Mouse (Mus musculus) ovary, adult 18-20 months (tissue): Measurements from ENCODE around the gene Zcwpw1.
A peak's percentile ranks its signal among the peaks of the same experiment; 100 is the strongest.

Source experiments
- DNase-seq: peaks from one replicate; pipeline ENCODE4 v3.0.0; 2022; ENCODE audit warnings: low spot score, mixed read lengths

Gene Zcwpw1

DNA sequence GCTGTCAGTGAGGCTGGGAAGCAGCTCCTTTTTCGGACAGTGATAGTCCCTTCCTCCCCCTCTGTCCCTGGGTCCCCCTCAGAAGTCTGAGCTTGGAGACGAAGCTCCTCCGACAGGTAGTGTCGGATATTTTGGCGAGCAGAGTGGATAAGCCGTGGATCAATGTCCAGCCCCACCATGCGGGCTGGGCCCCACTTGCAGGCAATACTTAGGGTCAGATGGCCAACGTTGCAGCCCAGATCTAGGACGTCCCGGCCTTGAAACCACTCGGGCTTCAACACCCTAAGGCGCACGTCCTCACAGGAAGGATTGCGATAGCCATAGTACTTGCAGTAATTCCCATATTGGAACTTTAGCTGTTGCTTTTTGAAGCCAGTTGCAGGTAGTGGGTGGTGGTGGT is 3.1 kb upstream of the Zcwpw1 start:
- DNase-seq = no peak

DNA sequence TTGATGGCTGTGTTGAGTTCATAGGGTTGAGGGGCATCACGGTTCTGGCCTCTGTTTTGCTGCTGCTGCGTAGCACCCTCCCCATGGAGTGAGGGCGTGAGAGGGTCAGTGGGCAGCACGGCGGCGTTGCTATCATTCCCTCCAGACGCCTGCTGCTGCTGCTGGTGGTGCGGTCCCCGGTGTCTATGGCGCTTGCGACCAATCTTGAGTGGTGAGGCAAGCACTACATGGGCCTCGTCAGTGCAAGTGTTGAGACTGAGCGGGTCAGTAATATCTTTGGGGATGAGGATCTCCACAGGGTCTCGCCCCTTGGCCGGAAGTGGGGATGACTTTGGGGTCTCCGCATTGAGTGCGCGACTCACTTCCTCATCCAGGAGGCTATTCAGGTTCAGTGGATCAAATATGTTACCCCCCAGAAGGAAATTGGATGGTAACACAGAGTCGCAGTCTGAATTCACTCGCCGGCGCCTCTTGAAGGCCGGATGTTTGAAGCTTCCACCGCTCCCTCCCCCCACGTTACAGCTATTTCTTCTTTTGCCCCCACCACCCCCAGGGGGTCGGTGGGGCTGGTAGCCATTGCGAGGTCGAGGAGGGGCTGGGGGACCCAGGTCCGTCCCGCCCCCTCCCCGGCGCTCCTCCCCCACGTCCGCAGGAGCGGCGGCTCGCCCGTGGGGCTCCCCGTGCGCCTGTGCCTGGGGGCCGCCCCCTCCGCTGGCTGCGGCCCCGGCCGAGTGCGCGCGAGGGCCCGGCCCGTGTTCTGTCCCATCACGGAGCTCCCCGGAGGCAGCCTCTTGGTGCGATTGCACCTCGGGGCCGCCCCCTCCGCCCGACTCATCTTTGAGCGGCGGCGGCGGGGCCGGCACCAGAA is 2.2 kb upstream of the Zcwpw1 start:
- no peak for DNase-seq

GRCm38 (mm10) chr5:137786109-137786942 is 1.3 kb upstream of the Zcwpw1 start:
- peak; percentile 99 for DNase-seq

DNA sequence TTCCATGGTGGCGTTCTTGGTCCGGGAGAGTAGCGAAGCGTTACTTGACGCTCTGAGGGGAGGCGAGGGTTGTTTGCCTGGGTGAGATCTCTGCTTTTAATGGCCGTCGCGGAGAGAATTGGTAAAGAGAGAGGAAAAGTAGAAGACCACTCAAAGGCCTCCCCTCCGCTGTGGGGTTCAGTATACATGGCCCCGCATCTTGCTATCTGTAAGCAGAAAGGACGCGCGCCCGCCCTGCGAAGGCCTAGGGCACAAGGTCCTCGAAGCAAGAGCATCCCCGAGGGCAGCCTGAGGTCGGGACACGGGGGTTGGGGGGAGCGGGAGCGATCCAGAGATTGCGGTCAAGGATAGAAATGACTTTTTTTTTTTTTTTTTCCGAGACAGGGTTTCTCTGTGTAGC is 573 bp downstream of the Zcwpw1 start:
- DNase-seq = no peak

- DNase-seq = no peak
Measured at GRCm38 (mm10) chr5:137788946-137789531, 1.4 kb downstream of the Zcwpw1 start.

DNA sequence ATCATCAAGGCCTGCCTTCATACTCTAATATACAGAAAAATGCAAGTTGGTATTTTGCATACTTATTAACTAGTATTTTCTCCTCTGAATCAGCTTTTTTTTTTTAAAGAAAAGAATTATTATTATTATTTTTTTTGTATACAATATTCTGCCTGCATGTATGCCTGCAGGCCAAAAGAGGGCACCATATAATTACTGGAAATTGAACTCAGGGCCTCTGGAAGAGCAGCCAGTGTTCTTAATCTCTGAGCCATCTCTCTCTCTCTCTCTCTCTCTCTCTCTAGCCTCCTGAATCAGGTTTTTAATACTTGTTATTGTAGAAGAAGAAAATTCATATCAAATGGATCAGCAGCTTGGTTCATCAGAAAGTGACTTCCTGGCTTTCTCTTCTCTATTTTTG is 4.0 kb downstream of the Zcwpw1 start:
- DNase-seq = no peak

DNA sequence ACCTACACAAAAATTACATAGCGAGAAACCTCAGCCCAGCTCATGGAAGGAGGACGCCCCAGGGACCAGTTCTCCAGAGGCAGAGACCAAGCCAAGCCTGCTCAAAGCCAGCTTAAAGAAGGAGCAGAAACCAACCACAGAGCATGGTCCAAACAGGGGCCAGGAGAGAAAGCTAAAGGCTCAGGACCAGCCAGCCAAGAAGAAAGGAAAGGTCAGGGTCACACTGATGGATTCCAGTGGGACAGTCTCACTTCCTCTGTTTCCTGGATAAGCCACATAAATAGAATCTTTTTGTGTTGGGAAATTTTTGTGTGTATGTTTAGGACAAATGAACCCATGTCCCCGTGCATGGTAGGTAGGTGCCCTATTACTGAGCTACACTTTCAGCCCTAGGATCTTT is 9.0 kb downstream of the Zcwpw1 start:
- no peak for DNase-seq

DNA sequence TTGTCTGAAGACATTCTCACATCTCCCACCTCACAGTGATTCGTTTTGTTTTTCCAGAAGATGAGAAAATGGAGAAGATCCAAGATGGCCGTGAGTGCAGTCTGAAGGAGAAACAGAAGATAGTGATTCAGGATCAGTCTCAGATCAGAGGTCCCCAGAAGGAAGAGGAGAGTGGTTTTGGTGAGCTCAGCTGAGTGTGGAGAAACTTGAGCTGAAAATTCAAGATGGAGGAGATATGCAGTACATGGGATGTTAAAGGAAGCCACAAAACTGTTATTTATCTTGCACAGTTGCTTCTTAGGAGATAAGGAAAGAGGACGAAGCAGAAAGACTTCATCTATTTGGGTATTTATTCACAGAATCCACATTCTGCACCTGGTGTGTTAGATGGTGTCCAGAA is 13.3 kb downstream of the Zcwpw1 start:
- no peak for DNase-seq

DNA sequence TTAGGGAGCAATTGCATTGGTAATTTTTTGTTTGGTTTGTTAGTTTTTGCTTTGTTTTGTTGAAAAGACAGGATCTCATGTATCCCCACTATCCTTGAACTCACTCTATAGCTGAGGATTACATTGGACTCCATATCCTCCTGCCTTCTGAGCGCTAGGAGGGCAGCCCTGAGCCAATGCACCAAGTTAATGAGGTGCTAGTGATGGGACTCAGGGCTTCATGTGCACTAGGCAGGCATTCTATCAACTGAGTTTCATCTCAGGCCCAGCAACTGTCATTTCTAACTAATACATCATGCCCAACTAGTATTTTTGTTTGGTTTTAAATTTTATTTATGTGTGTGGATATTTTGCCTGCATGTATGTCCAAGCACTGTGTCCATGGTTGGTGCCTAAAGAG is 18.6 kb downstream of the Zcwpw1 start:
- DNase-seq = no peak

DNA sequence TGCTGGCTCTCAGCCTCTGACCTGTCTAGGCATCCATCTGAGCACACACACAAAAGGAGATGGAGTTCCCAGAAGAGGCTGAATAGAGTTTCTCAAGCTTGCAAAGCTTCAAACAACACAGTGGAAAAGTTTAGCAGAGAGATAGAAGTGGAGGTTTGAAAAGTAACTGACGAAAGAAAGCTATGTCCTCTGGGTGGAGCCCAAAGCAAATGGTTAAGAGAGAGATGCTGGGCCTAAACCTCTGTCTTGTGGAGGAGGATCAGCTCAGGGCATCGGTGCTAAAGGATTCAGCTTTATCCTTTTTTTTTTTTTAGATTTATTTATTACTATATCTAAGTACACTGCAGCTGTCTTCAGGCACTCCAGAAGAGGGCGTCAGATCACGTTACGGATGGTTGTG is 20.7 kb downstream of the Zcwpw1 start:
- DNase-seq = no peak

- DNase-seq = no peak
Measured at GRCm38 (mm10) chr5:137817466-137818222, 30.0 kb downstream of the Zcwpw1 start.

DNA sequence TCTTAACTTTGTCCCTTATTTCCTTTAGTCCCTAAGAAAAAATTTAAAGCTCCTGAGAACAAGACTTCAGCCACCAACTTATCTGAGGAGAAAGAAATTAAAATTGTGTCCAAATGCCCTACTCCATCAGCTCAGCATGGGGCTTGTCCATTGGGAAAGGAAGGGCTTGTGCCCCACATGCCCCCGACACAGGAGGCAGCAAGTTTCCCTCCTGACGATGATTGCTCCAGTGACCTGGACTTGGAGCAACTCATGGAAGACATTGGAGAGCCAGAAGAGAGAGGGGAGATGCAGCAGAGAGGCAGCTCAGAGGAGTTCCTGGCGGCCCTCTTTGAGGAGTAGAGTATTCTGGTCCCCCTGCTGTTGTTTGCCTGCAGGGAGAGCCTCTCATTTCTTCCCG is 34.5 kb downstream of the Zcwpw1 start:
- no peak for DNase-seq

DNA sequence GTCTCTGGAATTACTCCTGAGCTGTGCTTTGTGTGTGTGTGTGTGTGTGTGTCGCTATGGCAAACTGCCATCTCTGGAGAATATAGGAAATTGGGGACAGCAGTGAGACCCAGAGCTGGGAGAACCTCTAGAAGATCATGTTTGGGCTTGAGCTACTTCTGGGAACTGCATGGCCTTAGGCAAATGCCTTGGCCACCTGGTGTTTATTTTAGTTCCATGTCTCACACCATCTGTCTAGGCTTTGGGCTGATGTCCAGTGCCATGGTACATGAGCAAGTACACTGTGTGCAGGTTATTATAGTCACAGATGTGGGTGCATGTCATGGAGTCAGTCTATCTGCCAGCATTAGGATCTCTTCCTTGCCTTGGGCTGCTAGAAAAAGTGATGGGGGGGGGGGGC is 35.0 kb downstream of the Zcwpw1 start:
- no peak for DNase-seq

DNA sequence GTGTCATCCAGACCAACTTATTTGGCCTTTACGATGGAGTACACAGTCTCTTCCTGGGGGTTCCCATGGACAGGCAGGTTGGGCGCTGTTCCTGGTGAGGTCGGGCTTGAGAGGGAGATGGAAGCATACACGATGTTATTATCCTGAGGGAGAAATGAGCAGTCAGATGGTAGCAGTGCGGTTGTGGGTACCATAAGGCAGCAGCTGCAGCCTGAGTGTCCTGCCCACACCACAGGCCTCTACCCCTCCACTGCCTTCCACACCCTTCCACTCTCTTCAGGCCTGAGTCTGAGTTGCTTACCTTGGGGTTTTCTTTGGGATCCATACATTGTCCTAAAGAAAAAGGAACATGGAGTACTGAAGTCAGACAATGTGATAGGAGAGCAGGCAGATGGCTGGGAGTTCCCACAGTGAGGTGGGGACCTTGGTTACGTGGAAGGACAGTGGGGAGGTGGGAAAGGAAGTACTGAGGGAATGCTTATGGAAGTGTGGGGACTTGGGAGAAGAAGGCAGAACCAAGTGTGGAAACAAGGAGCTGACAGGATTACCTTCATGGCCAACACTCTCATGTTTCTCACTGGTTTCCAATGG is 36.0 kb downstream of the Zcwpw1 start:
- DNase-seq = no peak

DNA sequence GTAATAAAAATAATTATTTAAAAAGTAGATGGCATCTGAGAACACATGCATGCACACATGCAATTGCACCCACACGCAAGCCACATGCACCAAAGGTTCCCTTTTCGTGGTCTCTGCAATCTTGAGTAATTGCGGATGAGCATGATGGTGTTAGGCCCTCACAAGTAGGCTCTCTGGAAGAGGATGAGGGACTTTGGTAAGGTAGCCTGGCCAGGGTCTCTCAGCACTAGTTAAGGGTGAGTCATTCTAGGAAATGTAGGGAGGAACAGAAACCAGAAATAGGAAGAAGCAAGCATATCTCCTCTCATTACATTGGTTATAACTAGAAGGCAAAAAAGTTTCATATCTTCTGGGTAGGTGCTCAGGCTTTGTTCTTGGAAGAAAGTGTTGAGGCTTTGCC is 37.4 kb downstream of the Zcwpw1 start:
- DNase-seq = no peak

DNA sequence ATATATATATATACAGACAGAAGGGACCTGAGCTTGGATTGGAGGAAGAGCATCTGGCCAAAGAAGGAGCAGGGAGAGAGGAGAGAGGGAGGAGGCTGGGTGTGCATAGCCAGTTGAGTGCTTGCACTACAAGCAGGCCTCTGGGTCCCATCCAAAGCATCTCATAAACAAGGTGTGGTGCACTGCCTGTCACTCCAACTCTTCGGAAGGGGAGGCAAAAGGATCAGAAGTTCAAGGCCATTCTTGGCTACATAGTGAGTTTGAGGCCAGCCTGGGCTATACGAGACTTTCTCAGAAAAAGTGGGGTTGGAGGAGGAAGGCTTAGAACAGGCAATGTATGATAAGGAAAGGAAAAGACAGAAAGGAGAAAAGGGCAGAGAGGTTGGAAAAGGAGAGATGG is 38.4 kb downstream of the Zcwpw1 start:
- no peak for DNase-seq

DNA sequence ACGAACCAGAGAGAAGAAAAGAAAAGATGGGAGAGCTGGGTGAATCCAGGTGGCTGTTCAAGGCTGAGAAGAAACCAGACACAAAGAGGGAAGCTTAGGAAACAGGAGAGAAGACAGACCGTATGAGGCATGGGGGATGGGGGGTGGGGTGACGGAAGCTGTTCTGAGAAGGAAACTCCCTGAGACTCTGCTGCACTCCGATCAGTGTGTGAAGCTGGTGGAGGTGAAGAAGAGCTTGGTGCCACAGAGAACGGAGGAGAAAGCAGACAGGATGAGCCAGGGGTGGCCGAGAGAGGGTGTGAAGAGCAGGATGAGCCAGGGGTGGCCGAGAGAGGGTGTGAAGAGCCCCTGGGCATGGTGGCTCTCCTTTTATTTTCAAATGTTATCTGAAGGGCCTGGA is 38.8 kb downstream of the Zcwpw1 start:
- DNase-seq = no peak

- DNase-seq = no peak
Measured at GRCm38 (mm10) chr5:137828694-137829093, 41.1 kb downstream of the Zcwpw1 start.

DNA sequence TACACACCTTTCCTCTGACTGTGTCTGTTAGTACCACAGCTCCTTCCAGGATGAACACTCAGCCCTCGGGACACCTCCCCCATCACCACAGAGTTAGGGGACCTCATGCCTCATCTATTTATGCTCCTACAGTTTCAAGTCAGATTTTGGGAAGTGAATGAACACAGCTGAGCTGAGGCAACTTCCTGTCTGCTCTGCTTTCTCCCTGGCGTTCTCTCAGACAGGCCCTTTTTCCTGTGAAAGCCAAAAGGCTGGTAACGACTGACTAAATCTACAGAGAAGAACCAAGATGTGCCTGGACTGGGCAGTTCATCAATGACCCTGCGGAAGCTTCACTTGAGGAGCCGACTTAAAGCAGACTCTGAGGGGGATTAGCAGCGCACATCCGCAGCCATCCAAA is 42.6 kb downstream of the Zcwpw1 start:
- DNase-seq = no peak

- no peak for DNase-seq
Measured at GRCm38 (mm10) chr5:137831106-137831505, 43.5 kb downstream of the Zcwpw1 start.

DNA sequence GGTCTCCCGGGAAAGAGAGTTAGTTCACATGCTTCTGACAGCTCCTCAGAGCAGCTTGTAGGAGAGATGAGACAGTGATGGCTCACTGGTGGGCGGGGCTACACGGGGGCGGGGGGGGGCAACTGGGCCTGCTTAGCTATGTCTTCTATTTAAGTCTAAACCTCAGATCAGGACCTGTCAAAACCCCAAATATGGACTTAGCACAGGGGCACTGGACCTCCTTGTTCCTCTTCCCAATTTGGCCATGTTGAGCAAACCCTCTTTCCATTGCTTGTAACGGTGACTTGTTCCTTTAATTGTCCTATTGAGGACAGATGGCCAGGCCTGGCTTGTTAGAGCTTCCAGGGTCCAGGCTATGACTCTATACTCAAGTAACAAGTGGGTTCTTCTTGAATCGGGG is 43.9 kb downstream of the Zcwpw1 start:
- no peak for DNase-seq

GRCm38 (mm10) chr5:137833500-137833899 is 45.9 kb downstream of the Zcwpw1 start:
- DNase-seq = no peak
